Mouse (Mus musculus) lung, postnatal 0 days (tissue): ENCODE results near the gene Mta1.
A peak's percentile ranks its signal among the peaks of the same experiment; 100 is the strongest.

Source experiments
- CTCF ChIP-seq: IDR thresholded peaks from 2 replicates; pipeline ENCODE4 v1.5.1; 2016; ENCODE audit warnings: antibody characterized with exemption, mild to moderate bottlenecking
- EP300 ChIP-seq: IDR thresholded peaks from 2 replicates; pipeline ENCODE4 v1.6.1; 2016; ENCODE audit warnings: antibody characterized with exemption, mild to moderate bottlenecking, control low read depth

DNA sequence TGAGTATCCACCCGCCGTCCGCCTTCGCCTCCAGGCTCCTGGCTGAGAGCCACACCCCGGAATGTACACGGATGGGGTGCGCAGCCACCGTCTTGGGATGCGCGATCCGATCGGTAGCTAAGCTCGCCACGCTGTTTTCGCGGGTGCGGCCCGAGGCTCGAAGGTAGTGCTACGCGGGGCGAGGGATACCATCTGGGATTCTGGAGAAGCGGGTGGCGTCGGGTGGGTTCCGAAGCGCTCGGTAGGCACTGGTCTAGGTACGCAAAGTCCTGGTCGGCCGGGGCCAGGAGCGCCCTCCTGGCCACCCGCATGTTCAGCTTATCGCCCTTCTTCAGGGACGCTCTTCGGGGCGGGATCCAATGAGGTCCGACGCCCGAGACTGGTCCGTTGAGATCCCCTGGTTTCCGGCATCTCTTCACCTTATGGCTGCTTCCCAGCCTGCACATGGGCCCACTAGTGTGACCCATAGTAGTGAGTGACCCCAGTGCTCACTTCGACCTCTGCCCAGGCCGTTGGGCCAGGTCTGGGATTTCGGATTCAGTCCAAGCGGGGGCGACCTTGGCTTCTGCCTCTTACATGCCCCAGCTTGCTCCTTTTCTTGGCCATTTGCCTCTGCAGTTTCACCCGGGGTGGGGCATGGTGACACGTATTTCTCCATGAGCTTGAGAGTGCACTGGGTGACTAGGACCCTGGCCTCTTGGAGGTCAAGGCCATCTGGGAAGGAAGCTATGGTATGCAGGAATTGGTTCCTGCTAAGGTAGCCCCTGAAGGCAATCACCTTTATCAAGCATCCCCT lies 42.7 kb downstream of the Mta1 start:
- TF ChIP-seq CTCF: 0 out of 2 replicates have a peak, but pooled peaks have one; percentile 9
- TF ChIP-seq EP300: no peak
